Mouse (Mus musculus) C2C12 (cell line): Measurements from ENCODE around the gene Lsamp.

Experiments used
- CTCF ChIP-seq: IDR thresholded peaks from one replicate; pipeline ENCODE4 v1.5.1; 2011; ENCODE audit not compliant: control insufficient read depth, insufficient read depth, insufficient read length
- MAX ChIP-seq: IDR thresholded peaks from one replicate; pipeline ENCODE4 v1.6.1; 2011; ENCODE audit warnings: mild to moderate bottlenecking, control low read depth
- MYOD1 ChIP-seq: IDR thresholded peaks from one replicate; pipeline ENCODE4 v1.6.1; 2011; ENCODE audit warnings: low read depth; ENCODE audit not compliant: control insufficient read depth, insufficient read length
- USF1 ChIP-seq: IDR thresholded peaks from one replicate; pipeline ENCODE4 v1.6.1; 2011; ENCODE audit warnings: low read depth, mild to moderate bottlenecking, control low read depth, moderate library complexity

- no peak for TF ChIP-seq CTCF
- TF ChIP-seq MYOD1 = no peak
- TF ChIP-seq USF1 = no peak
- TF ChIP-seq MAX = no peak
Measured at GRCm38 (mm10) chr16:41521566-41521965, 1537.4 kb downstream of the Lsamp start.
